In the genomic region with DNA sequence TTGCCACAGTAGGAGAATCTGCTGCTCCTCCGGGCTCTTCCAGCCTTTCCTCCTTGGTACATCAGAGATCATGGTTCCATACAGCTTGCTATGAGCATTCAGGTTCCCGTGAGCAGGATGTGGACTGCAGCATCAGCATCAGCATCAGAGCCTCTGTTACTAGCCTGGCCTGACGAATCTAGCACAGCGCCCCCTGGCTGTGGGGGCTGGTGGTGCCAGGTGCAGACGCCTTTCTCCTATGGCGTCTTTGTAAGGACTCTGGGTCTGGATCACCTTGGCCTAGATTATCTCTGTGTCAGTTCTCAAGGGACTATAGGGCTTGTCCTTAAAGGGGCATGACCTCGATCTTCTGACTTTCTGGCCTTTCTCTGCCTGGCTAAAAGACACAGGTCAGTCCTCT, we compare ENCODE assay signal across 9 mouse cellular contexts.
DNase-seq lines count a peak whose midpoint lies in the region; ATAC-seq and TF ChIP-seq lines count a peak whose summit lies in the region.
"Had no signal": no experiment of that assay in that cellular context is flagged by ENCODE, and none has a peak within 500 bp of the region (broad histone marks: within the 10 kb centered on the region; RNA-seq: fewer than 3 reads in every experiment).

No protein-coding gene starts in this region.

- H3K27me3 ChIP-seq in kidney, adult 2 months (replicated peaks; ENCODE audit: control insufficient read depth, insufficient read depth, low read length), result no peaks in the 10 kb centered on the region
- H3K27me3 ChIP-seq in kidney, embryonic 14.5 days (ENCODE audit: control insufficient read depth, insufficient read depth, low read length), result no peaks in the 10 kb centered on the region
- peaks cover 54% of the 10 kb centered on the region for H3K27me3 ChIP-seq in G1E (ENCODE audit: insufficient read depth, low read length)
- no peaks in the 10 kb centered on the region for H3K27me3 ChIP-seq in limb, embryonic 11.5 days (ENCODE audit: control insufficient read depth, insufficient read depth, low read length)

- no peaks in the 10 kb centered on the region for H3K36me3 ChIP-seq in kidney, adult 2 months (ENCODE audit: control insufficient read depth, insufficient read depth, low read length)
- H3K36me3 ChIP-seq in kidney, embryonic 14.5 days (ENCODE audit: control insufficient read depth, insufficient read depth, low read length), result no peaks in the 10 kb centered on the region
- H3K36me3 ChIP-seq in G1E (replicated peaks), result no peaks in the 10 kb centered on the region
- H3K36me3 ChIP-seq in limb, embryonic 11.5 days (ENCODE audit: control insufficient read depth, insufficient read depth, low read length), result no peaks in the 10 kb centered on the region

- H3K4me1 ChIP-seq in kidney, adult 2 months (ENCODE audit: control insufficient read depth, insufficient read depth, low read length), result no peaks in the 10 kb centered on the region
- H3K4me1 ChIP-seq in kidney, embryonic 14.5 days (ENCODE audit: control insufficient read depth, insufficient read depth, low read length), result no peaks in the 10 kb centered on the region
- no peaks in the 10 kb centered on the region for H3K4me1 ChIP-seq in G1E (ENCODE audit: insufficient read depth, low read depth, low read length)
- H3K4me1 ChIP-seq in bone marrow macrophage, adult 2 months (ENCODE audit: control insufficient read depth, insufficient read depth, low read length), result peaks cover 3% of the 10 kb centered on the region; the same call in 1 of the 2 replicates
- H3K4me1 ChIP-seq in limb, embryonic 11.5 days (ENCODE audit: control insufficient read depth, insufficient read depth, low read length), result no peaks in the 10 kb centered on the region

- no peak for ATAC-seq in kidney, embryonic 14.5 days (ENCODE audit: low FRiP score, low TSS enrichment)
- ATAC-seq in G1E (ENCODE audit: extremely low read depth, insufficient number of reproducible peaks, low FRiP score, poor library complexity, severe bottlenecking), result no peak
- ATAC-seq in erythroblast, adult 5-6 weeks (replicated peaks; ENCODE audit: low FRiP score, poor library complexity, severe bottlenecking), result peak; percentile 71
- ATAC-seq in limb, embryonic 11.5 days (ENCODE audit: insufficient number of reproducible peaks, low FRiP score, low TSS enrichment, low read depth), result no peak

- peak; percentile 52 for DNase-seq in kidney, adult 2 months
- DNase-seq in G1E (ENCODE audit: low spot score), result peak; percentile 26
- peak; percentile 71 for DNase-seq in limb, embryonic 11.5 days (ENCODE audit: low spot score)
- peak; percentile 46 for DNase-seq in retina, postnatal 1 day
- DNase-seq in Muller cell, postnatal 12 days (ENCODE audit: inconsistent ontology term), result no peak

- H3K9ac ChIP-seq in kidney, embryonic 14.5 days (ENCODE audit: low read depth, low read length), result no peak overlapping the region
- no peak overlapping the region for H3K9ac ChIP-seq in limb, embryonic 11.5 days (ENCODE audit: low read length)

- no peak for TF ChIP-seq POLR2A in kidney, adult 2 months (IDR thresholded peaks at IDR 0.05; ENCODE audit: low read depth, low read length)
- no peak for TF ChIP-seq POLR2A in bone marrow macrophage, adult 2 months (IDR thresholded peaks at IDR 0.05; ENCODE audit: borderline replicate concordance, low read depth, low read length)

- no peak overlapping the region for H3K4me2 ChIP-seq in kidney, embryonic 14.5 days (replicated peaks; ENCODE audit: low read depth, low read length)
- no peak overlapping the region for H3K4me2 ChIP-seq in limb, embryonic 11.5 days (ENCODE audit: low read depth, severe bottlenecking)

- peak; percentile 78 for TF ChIP-seq CTCF in kidney, adult 2 months (conservative IDR thresholded peaks at IDR 0.05; ENCODE audit: insufficient read depth, insufficient read length, low read depth, low read length)
- peak; percentile 92 for TF ChIP-seq CTCF in G1E (IDR thresholded peaks at IDR 0.05; ENCODE audit: low read depth, low read length)
- TF ChIP-seq CTCF in bone marrow macrophage, adult 2 months (IDR thresholded peaks at IDR 0.05; ENCODE audit: low read depth, low read length), result peak; percentile 85

- WGBS in kidney, adult 2 months, result 45% methylated on average over 7 of the region's 7 CpGs
- 33% methylated on average over 7 of the region's 7 CpGs for WGBS in kidney, embryonic 14.5 days
- WGBS in limb, embryonic 11.5 days, result 29% methylated on average over 7 of the region's 7 CpGs

- H3K27ac ChIP-seq in kidney, adult 2 months (ENCODE audit: insufficient read depth, low read depth, low read length), result no peak overlapping the region
- H3K27ac ChIP-seq in kidney, embryonic 14.5 days (ENCODE audit: low read depth, low read length), result no peak overlapping the region
- no peak overlapping the region for H3K27ac ChIP-seq in bone marrow macrophage, adult 2 months (ENCODE audit: insufficient read depth, low read depth, low read length)
- no peak overlapping the region for H3K27ac ChIP-seq in limb, embryonic 11.5 days (replicated peaks; ENCODE audit: low read depth, low read length)
- H3K27ac ChIP-seq: macrophage had no signal

- no peaks in the 10 kb centered on the region for H3K9me3 ChIP-seq in kidney, embryonic 14.5 days (ENCODE audit: control insufficient read depth, low read length)
- no peaks in the 10 kb centered on the region for H3K9me3 ChIP-seq in G1E (replicated peaks)
- no peaks in the 10 kb centered on the region for H3K9me3 ChIP-seq in limb, embryonic 11.5 days (ENCODE audit: control insufficient read depth, low read length)

- no peak overlapping the region for H3K4me3 ChIP-seq in kidney, adult 2 months (ENCODE audit: insufficient read depth, low read depth, low read length)
- no peak overlapping the region for H3K4me3 ChIP-seq in kidney, embryonic 14.5 days (ENCODE audit: low read length)
- no peak overlapping the region for H3K4me3 ChIP-seq in G1E (ENCODE audit: low read depth, low read length)
- H3K4me3 ChIP-seq in bone marrow macrophage, adult 2 months (ENCODE audit: insufficient read depth, low read length), result no peak overlapping the region
- H3K4me3 ChIP-seq in limb, embryonic 11.5 days (ENCODE audit: low read depth, low read length), result no peak overlapping the region
